Mouse (Mus musculus): Measurements from ENCODE around the gene Zdhhc20.
"Not testable (repeated sequence)": the region's sequence is repeated elsewhere in the genome, so short reads cannot be mapped to it uniquely, and the experiment has no call there.

Zdhhc20 gene

DNA sequence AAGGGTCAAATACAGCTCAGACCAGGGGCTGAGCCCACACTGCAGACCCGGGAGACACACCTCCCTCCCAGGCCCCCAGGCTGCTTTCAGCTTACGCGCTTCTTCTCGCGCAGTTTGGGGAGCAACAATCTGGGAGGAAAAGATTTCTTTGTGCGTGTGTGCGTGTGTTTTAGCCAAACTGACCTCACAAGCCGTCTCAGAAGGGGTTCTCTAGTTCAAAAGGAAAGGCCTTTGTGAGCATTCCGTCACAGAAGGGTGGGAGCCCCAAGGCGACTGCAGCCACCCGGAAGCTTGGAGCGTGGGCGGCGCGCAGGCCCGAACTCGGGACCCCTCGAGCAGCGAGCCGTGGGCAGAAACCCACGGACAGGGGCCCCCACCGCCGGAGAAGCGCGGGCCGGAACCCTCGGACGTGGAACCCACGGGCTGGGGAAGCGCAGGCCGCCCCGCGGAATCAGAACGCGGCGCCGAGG, 500 bp downstream of the Zdhhc20 start:
- DNase-seq = no peak

DNA sequence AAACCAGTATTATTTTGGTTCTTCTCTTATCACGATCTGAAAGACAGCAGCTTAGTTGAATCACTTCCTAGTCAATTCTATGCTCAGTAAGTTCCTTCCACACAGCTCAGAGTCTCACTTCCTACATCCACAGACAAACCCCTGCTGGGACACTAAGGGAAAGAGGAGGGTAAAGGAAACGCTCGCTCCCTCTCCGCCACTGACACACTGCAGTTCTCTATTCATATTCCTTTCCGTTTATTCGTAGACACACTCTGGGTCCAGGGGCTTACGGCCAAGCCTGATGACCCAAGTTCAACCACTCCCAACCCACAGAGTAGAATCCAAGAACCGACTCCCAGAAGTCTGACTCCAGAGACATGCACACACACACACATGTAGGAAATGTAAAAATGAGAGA, 2.9 kb downstream of the Zdhhc20 start:
- no peak for DNase-seq

DNA sequence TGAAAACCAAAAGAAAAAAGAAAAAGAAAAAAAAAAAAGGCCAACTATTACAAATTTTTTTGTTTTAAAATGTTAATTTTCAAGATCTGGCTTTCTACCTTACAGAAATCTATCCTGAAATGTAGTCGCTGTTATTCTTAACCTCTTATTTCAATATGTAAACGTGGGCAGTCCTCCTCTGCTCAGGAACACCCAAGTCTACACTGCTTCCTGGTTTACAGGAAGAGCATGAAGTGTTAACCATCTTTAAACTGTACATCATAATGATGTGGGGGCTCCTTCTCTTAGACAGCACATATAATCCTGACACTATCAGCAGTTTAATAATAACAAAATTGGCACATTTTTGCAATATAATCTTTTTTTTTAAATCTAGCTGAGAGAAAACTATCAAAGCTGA, 4.0 kb downstream of the Zdhhc20 start:
- DNase-seq = no peak

DNA sequence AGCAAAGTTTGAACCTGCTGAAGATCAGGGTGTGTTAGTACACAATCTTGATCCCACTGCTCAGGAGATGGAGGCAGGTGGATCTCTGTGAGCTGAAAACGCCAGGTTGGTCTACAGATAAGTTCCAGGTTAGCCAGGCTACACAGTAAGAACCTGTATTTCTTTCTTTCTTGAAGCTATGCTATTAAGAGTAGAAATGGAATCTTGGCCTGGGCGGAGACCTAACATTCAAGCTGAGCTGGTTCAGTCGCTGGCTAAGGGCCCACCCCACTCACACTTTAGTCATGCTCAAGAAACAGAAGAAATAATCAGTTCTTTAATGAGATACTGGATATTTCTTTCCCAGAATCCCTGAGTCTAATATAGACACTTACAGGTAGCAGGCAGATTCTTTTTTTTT, 6.7 kb downstream of the Zdhhc20 start:
- no peak for DNase-seq

DNA sequence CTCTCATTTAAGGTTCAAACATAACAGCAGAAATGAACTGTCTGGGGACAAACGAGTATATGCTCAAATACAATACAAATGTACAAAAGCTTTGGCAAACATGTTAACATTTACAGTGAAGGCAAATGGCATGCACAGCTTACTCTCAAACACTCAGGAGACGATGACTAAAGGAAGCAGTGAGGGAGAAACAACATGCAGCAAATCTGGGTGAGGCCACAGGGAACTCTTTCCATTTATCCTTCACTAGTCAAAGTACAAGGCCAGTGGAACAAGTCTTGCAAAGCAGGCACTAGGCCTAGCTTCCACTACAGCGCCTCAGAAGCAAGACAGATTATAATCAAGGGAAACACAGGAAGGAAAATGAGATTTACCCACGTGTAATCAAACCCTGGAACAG, 7.4 kb downstream of the Zdhhc20 start:
- DNase-seq = no peak

- DNase-seq = peak; percentile 54
Observed at GRCm38 (mm10) chr14:57881793-57882192, 8.3 kb downstream of the Zdhhc20 start.

- DNase-seq = no peak
Observed at GRCm38 (mm10) chr14:57881074-57881473, 9.0 kb downstream of the Zdhhc20 start.

- DNase-seq = no peak
Observed at GRCm38 (mm10) chr14:57877921-57878320, 12.2 kb downstream of the Zdhhc20 start.

- no peak for DNase-seq
Observed at GRCm38 (mm10) chr14:57866676-57867276, 23.3 kb downstream of the Zdhhc20 start.

- DNase-seq = no peak
Observed at GRCm38 (mm10) chr14:57865256-57865655, 24.8 kb downstream of the Zdhhc20 start.

DNA sequence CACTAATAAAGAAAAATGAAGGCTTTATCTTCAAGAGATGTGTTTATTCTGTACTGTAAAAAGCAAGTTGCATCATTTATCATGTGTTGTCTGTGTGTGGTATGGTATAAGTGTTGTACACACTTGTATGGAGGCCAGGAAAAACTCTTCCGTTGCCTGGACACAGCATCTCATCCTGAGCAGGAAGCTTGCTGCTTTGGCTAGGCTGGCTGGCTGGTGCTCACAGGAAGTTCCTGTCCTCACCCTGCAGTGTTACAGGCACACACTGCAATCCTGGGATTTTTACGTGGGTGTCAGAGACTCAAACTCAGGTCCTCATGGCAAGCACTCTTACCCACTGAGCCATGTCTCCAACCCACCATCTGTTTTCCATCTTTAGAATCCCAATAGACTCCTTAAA, 26.9 kb downstream of the Zdhhc20 start:
- no peak for DNase-seq

- DNase-seq = no peak
Observed at GRCm38 (mm10) chr14:57861987-57862412, 28.1 kb downstream of the Zdhhc20 start.

GRCm38 (mm10) chr14:57859520-57859919, 30.6 kb downstream of the Zdhhc20 start:
- DNase-seq = no peak

GRCm38 (mm10) chr14:57858601-57859000, 31.5 kb downstream of the Zdhhc20 start:
- no peak for DNase-seq

DNA sequence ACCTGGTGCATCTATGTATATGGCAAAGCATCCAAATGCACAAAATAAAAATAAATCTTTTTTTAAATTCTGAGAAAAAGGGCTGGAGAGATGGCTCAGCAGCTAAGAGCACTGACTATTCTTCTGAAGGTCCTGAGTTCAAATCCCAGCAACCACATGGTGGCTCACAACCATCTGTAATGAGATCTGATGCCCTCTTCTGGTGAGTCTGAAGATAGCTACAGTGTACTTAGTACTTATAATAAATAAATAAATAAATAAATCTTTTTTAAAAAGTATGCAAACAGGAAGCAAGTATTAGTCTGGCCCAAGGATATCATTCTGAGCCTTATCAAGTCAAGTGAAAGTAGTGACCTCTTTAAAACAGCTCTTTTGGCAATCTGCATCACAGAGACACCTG, 34.0 kb downstream of the Zdhhc20 start:
- DNase-seq = not testable (repeated sequence)

GRCm38 (mm10) chr14:57852961-57853360, 37.1 kb downstream of the Zdhhc20 start:
- no peak for DNase-seq

DNA sequence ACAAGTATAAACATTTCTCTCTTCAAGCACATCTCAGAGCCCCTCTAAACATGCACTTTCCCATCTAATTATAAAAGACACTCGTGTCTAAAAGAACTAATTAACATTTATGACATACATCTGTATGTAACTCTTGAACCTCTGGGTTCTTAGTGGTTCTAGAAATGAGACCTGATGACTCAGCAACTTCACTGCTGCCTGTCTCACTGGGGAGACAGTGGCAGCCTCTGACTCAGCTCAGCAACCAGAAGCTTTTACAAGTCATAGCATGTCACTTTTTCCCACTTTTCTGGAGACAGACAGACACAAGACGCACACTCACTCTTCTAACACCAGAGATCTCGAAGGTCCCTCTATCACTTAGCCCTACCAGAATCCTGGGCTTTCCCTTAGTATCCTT, 39.7 kb downstream of the Zdhhc20 start:
- no peak for DNase-seq

DNA sequence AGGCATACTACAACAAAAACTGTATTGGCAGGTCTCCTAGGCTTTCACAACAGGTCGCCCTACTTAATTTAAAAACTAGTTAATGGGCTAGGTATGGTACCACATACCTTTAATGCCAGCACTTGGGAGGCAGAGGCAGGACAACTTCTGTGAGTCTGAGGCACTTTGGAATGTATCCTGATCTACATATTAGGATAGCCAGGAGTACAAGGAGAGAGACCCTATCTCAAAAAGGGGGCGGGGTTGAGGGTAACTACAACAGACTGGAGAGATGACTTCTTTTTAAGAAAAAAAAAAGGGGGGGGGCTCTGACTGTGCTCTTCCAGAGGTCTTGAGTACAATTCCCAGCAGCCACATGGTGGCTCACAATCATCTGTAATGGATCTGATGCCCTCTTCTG, 41.4 kb downstream of the Zdhhc20 start:
- DNase-seq = no peak

DNA sequence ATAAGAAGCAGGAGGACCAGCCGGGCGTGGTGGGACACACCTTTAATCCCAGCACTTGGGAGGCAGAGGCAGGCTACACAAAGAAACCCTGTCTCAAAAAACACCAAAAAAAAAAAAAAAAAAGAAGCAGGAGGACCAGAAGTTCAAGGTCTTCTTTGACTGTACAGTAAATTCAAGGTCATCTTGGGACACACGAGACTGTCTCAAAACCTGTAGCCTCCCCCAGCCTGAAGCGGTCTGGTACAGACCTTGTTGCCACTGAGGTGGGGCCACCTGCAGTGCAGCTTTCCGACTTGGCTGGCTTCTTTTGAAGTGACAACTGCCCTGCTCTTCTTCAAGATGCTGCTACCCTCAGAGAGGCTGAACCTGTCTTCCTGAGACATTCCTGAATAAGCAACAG, 42.0 kb downstream of the Zdhhc20 start:
- not testable (repeated sequence) for DNase-seq

DNA sequence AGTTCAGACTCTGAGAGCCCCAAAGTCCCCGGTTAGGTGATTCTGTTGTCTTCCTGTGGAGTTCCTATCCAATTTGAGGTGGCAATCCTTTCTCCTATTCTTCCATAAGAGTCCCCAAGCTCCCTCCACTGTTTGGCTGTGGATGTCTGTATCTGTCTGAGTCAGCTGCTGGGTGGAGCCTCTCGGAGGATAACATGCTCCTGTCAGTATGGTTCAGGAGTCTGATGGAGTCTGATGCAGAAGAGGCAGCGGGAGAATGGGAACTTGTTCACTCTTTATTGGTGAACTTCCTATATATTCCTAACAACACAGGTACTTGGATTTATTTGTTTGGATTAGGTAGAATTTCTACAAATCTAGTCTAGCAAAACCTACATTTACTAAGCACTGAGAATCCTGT, 45.5 kb downstream of the Zdhhc20 start:
- no peak for DNase-seq

GRCm38 (mm10) chr14:57835157-57835556, 54.9 kb downstream of the Zdhhc20 start:
- no peak for DNase-seq

DNA sequence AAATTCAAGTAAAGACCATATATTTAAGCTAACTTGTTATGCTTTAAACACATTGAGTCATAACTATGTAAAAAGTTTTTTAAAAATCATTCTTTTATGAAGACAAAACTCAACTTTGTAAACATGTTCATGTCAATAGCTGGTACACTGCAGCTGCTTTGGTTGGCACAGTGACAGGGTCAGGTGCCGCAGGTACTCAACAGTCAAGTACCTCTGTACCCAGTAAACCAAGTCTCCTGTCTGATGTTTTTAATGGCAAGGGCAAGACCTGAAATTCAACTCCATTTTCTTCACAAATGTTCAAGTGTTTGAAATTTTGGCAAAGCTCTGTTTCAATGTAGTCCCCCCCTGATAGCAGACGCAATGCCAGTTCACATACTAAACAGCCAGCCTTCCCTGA, 56.5 kb downstream of the Zdhhc20 start:
- DNase-seq = no peak

GRCm38 (mm10) chr14:57827284-57827683, 62.8 kb downstream of the Zdhhc20 start:
- DNase-seq = no peak

DNA sequence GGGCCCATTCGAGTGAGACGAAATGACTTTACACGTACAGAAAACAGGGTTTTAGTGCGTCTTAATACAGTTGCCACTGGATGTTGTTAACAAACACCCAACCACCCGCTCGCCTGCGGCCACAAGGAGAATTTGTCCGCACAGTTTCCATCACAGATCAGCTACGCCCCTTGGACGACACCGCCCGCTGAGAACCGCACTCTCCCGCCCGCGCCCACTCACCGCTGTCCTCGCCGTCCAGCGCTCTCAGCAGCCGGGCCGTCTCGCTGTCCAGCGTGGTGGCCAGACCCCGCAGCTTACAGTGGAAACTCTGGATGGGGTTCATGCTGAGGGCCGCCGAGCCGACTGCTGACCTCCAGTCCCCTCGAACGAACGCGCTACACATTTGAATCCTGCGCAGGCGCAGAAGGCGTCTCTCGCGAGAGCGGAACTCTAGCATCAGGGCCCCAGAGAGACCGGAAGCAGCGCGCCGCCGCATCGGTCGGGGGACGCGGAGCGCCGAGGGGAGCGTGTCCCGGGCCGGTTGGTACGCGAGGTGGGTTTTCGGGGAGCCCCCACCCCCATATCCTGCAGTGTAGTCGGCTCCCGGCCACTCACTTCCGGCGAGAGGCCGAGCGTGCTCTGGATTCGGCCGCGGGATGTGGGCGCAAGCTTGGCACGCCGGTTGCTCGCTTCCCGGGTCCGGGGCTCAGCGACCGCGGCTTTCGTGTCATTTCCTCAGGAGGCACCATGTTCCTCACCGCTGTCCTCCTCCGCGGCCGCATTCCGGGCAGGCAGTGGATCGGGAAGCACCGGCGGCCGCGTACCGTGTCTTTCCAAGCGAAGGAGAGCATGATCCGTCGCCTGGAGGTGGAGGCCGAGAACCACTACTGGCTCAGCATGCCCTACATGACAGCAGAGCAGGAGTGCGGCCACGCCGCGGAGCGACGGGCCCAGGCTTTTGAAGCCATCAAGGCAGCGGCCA, 64.0 kb downstream of the Zdhhc20 start, which contains the start of the genes Ska3 and Mrpl57:
Ska3 (minus strand) TSS at position 398 of the 964 bp plus-strand sequence.
Mrpl57 (plus strand) TSS at position 447 of the 964 bp plus-strand sequence.
- peak; percentile 92 for DNase-seq
